Mouse (Mus musculus): ENCODE measurements around the gene Cox8b.

The Cox8b gene

GRCm38 (mm10) chr7:140900220-140900619, at the start of gene Cox8b:
Cox8b (minus strand) TSS chr7:140900446.
- DNase-seq: no peak

- no peak for DNase-seq
Observed at GRCm38 (mm10) chr7:140949255-140949654, 49.0 kb upstream of the Cox8b start.

GRCm38 (mm10) chr7:140948161-140948560, 47.9 kb upstream of the Cox8b start:
- DNase-seq: no peak

GRCm38 (mm10) chr7:140946980-140947379, 46.7 kb upstream of the Cox8b start:
- no peak for DNase-seq

- DNase-seq: no peak
Observed at GRCm38 (mm10) chr7:140946311-140946710, 46.1 kb upstream of the Cox8b start.

GRCm38 (mm10) chr7:140945247-140945646, 45.0 kb upstream of the Cox8b start:
- no peak for DNase-seq

- DNase-seq: no peak
Observed at GRCm38 (mm10) chr7:140944236-140944635, 44.0 kb upstream of the Cox8b start.

GRCm38 (mm10) chr7:140943356-140943755, 43.1 kb upstream of the Cox8b start:
- DNase-seq: no peak

GRCm38 (mm10) chr7:140942811-140943210, 42.6 kb upstream of the Cox8b start:
- no peak for DNase-seq

- no peak for DNase-seq
Observed at GRCm38 (mm10) chr7:140942341-140942740, 42.1 kb upstream of the Cox8b start.

- peak; percentile 66 for DNase-seq
Observed at GRCm38 (mm10) chr7:140941222-140942051, 41.2 kb upstream of the Cox8b start, which contains the start of gene Pgghg. Pgghg (plus strand) TSS chr7:140941391.

- no peak for DNase-seq
Observed at GRCm38 (mm10) chr7:140939669-140940171, 39.5 kb upstream of the Cox8b start.

- DNase-seq: no peak
Observed at GRCm38 (mm10) chr7:140938896-140939295, 38.6 kb upstream of the Cox8b start.

- DNase-seq: no peak
Observed at GRCm38 (mm10) chr7:140938436-140938835, 38.2 kb upstream of the Cox8b start.

- no peak for DNase-seq
Observed at GRCm38 (mm10) chr7:140927181-140927580, 26.9 kb upstream of the Cox8b start.

GRCm38 (mm10) chr7:140923070-140923775, 23.0 kb upstream of the Cox8b start:
- DNase-seq: no peak

- DNase-seq: no peak
Observed at GRCm38 (mm10) chr7:140922398-140923069, 22.3 kb upstream of the Cox8b start.

GRCm38 (mm10) chr7:140921225-140921975, 21.2 kb upstream of the Cox8b start:
- no peak for DNase-seq

GRCm38 (mm10) chr7:140920418-140921029, 20.3 kb upstream of the Cox8b start, which contains the start of gene Nlrp6:
Nlrp6 (plus strand) TSS chr7:140920902.
- no peak for DNase-seq

- DNase-seq: no peak
Observed at GRCm38 (mm10) chr7:140919911-140920310, 19.7 kb upstream of the Cox8b start.

GRCm38 (mm10) chr7:140914031-140914690, 13.9 kb upstream of the Cox8b start:
- no peak for DNase-seq
